Mouse (Mus musculus) heart, adult 2 months (tissue): ENCODE data around the gene Gns. TPM values are rescaled to one million over a fixed set of nuclear protein-coding genes. Genes with fewer than 3 reads are reported as not detected.
A peak's percentile ranks its signal among the peaks of the same experiment; 100 is the strongest.

Experiments used
- DNase-seq, 2 experiments: peaks; one replicate each; pipeline ENCODE4 v3.0.0; 2021
- H3K27ac ChIP-seq: fragments of 200-600 bp; 2 replicates; pipeline ENCODE4 v1.8.1; 2022
- H3K27me3 ChIP-seq: fragments of 200-500 bp; 2 replicates; pipeline ENCODE4 v1.6.1; 2012; ENCODE audit warnings: mild to moderate bottlenecking, low read length, inconsistent platforms, mixed read lengths; ENCODE audit not compliant: control insufficient read depth, insufficient read depth
- H3K36me3 ChIP-seq: fragments of 200-500 bp; 2 replicates; pipeline ENCODE4 v1.6.1; 2012; ENCODE audit warnings: low read length, inconsistent platforms; ENCODE audit not compliant: control insufficient read depth, insufficient read depth
- H3K4me1 ChIP-seq: fragments of 200-500 bp; 2 replicates; pipeline ENCODE4 v1.6.1; 2011; ENCODE audit warnings: low read length; ENCODE audit not compliant: control insufficient read depth, insufficient read depth
- H3K4me3 ChIP-seq: fragments of 200-600 bp; 2 replicates; pipeline ENCODE4 v1.8.1; 2022
- H3K79me2 ChIP-seq: fragments of 200-500 bp; replicated peaks from 2 replicates; pipeline ENCODE4 v1.6.1; 2012; ENCODE audit warnings: mild to moderate bottlenecking, inconsistent platforms, low read length, moderate library complexity, mixed read lengths; ENCODE audit not compliant: control insufficient read depth, insufficient read depth
- H3K9ac ChIP-seq: fragments of 200-500 bp; 2 replicates; pipeline ENCODE4 v1.6.1; 2012; ENCODE audit warnings: low read depth, mild to moderate bottlenecking, control low read depth, inconsistent platforms, low read length, mixed read lengths
- CTCF ChIP-seq: fragments of 200-600 bp; IDR thresholded peaks from 2 replicates; pipeline ENCODE4 v1.8.1; 2022; ENCODE audit warnings: antibody characterized with exemption, mild to moderate bottlenecking, moderate library complexity
- EP300 ChIP-seq: fragments of 200-500 bp; IDR thresholded peaks from 2 replicates; pipeline ENCODE4 v1.6.1; 2011; ENCODE audit warnings: low read depth, low read length, control low read depth; ENCODE audit not compliant: insufficient read depth
- POLR2A ChIP-seq: fragments of 200-500 bp; IDR thresholded peaks from 2 replicates; pipeline ENCODE4 v1.6.1; 2011; ENCODE audit warnings: mild to moderate bottlenecking, low read depth, low read length, control low read depth; ENCODE audit not compliant: insufficient read depth
- WGBS: fragments of 180-500 bp; shearing (Covaris S2); methylation state at CpG from one replicate; pipeline ENCODE4 v1.1.7; 2018; 5-methylcytosine and 5-hydroxymethylcytosine counted together
- intact Hi-C: fragments of 180-260 bp; cut with DNase I; formaldehyde crosslinking; loops from one replicate; pipeline ENCODE4 v1.15.1; 2025
- polyA plus RNA-seq: library from polyadenylated mRNA; depleted of rRNA; stranded (reverse); fragments of >200 nt; gene quantifications from 2 replicates; pipeline ENCODE4 v1.2.3, GENCODE M21; 2012
- total RNA-seq, 2 experiments: library from RNA; stranded (reverse); gene quantifications; 2 replicates each; pipeline ENCODE4 v1.2.3; 2021

Gns gene
- total and polyA plus RNA-seq, 3 experiments = 45.5 to 92.2 (median 82.1) TPM

DNA sequence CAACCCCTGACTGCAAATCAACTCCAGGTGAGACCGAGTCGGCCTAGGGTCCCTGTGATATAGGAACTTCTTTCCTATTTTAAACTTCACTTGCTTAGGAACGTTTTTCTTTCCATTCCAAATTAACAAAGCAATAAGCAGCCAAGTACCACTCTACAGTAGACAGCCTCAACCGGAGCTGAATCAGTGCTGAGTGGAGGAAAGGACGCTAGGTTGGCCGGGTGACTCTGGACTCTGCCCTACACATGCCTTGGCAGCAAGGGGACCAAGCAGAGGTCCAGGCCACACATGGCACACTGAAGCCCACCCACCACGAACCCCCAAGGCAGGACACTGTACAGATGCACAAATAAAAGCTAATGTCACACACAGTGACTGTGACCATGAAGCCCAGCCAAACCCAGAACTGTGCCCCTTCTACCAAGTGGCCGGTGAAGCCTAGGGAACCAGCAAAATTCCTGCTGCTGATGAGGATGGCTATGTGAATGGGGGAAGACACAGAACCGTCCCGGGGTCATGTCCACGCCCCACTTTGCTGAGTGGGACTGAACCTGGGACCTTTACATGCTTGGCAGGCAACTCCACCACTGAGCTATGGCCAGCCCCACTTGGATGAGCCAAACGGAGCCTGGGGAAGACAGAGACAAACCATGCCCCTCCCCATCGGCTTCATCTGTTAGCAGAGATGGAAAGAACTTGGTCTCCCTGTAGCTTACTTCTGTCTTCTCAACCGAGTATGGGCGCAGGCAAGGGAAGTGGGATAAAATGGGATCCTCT is 66.1 kb downstream of the Gns start:
- Histone ChIP-seq H3K4me1 (peaks cover 47% of the 10 kb centered on the region), H3K4me3 (peak overlapping the region; percentile 35), H3K79me2 (peaks cover 5% of the 10 kb centered on the region), H3K36me3 (peaks cover 7% of the 10 kb centered on the region; the same call in 1 of the 2 replicates), H3K27me3 (no peaks in the 10 kb centered on the region), H3K27ac (peak overlapping the region; percentile 93), H3K9ac (peak overlapping the region; percentile 63)
- TF ChIP-seq EP300 (no peak), POLR2A (no peak), CTCF (no peak)
- no peak for DNase-seq
- WGBS = 34% methylated on average over 15 of the region's 15 CpGs
- intact Hi-C loops = loop anchor here (1.0 kb wide), 2 partner anchors 8 to 45 kb away; partner anchors contain the start of gene Rassf3

GRCm38 (mm10) chr10:121432041-121432634 is 67.2 kb downstream of the Gns start:
- H3K4me3 ChIP-seq = 0 out of 2 replicates have a peak overlapping the region, but pooled peaks have one; percentile 1
- TF ChIP-seq CTCF = no peak
- WGBS = 16% methylated on average over 12 of the region's 12 CpGs

GRCm38 (mm10) chr10:121432635-121433280 is 67.9 kb downstream of the Gns start:
- Histone ChIP-seq H3K79me2 (peaks cover 5% of the 10 kb centered on the region), H3K9ac (peak overlapping the region; percentile 53), H3K4me3 (peak overlapping the region; percentile 5), H3K36me3 (peaks cover 7% of the 10 kb centered on the region; the same call in 1 of the 2 replicates), H3K27me3 (no peaks in the 10 kb centered on the region), H3K4me1 (peaks cover 42% of the 10 kb centered on the region), H3K27ac (peak overlapping the region; percentile 93)
- intact Hi-C loops = no loop called here
- WGBS = 9% methylated on average over 16 of the region's 16 CpGs
- TF ChIP-seq CTCF (peak; percentile 15; the same call in 1 of the 2 replicates), POLR2A (no peak)
- peak; percentile 54 to 58 for DNase-seq

More at GRCm38 (mm10) chr10:121432041-121432634, 67.2 kb downstream of the Gns start:
- intact Hi-C loops = no loop called here
- Histone ChIP-seq H3K36me3 (peaks cover 7% of the 10 kb centered on the region; the same call in 1 of the 2 replicates), H3K9ac (peak overlapping the region; percentile 60), H3K4me1 (peaks cover 46% of the 10 kb centered on the region), H3K27ac (peak overlapping the region; percentile 93), H3K27me3 (no peaks in the 10 kb centered on the region), H3K79me2 (peaks cover 5% of the 10 kb centered on the region)
- peak in 1 of 2 experiments; percentile 62 for DNase-seq

DNA sequence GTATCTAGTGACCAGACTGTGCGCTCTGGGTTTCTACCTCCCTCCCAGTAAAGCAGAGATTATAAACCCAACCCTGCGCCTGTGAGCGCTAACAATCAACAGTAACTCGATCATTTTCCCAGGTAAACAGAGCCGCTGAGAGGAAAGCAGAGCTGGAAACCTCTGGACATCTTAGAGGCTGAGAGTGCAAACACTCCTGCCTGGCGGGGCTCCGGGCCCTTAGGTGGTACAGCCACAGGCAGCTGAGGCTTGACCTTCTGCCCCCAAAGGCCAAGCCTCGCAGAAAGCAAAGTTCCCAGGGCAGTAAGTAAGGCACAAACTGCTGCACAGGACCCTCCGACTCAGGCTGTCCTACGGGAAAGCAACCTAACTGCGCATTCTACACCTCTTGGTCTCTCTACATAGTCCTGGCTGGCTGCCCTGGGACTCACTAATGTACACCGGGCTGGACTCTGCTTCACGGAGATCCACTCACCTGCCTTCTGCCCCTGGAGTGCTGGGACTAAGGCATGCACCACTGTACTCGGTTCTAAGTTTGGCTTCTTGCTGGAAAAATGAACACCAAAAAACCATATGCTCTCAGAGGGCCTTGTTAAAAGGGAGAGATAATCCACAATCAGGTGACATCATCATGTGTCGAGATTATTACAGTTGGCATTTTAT is 69.7 kb downstream of the Gns start:
- Histone ChIP-seq H3K9ac (peak overlapping the region; percentile 24), H3K4me1 (peaks cover 41% of the 10 kb centered on the region), H3K27ac (peak overlapping the region; percentile 93), H3K4me3 (no peak overlapping the region), H3K27me3 (no peaks in the 10 kb centered on the region), H3K79me2 (peaks cover 5% of the 10 kb centered on the region), H3K36me3 (peaks cover 7% of the 10 kb centered on the region; the same call in 1 of the 2 replicates)
- intact Hi-C loops = no loop called here
- WGBS = 73% methylated on average over 15 of the region's 15 CpGs
- TF ChIP-seq POLR2A (no peak), EP300 (no peak), CTCF (no peak)
- no peak for DNase-seq

DNA sequence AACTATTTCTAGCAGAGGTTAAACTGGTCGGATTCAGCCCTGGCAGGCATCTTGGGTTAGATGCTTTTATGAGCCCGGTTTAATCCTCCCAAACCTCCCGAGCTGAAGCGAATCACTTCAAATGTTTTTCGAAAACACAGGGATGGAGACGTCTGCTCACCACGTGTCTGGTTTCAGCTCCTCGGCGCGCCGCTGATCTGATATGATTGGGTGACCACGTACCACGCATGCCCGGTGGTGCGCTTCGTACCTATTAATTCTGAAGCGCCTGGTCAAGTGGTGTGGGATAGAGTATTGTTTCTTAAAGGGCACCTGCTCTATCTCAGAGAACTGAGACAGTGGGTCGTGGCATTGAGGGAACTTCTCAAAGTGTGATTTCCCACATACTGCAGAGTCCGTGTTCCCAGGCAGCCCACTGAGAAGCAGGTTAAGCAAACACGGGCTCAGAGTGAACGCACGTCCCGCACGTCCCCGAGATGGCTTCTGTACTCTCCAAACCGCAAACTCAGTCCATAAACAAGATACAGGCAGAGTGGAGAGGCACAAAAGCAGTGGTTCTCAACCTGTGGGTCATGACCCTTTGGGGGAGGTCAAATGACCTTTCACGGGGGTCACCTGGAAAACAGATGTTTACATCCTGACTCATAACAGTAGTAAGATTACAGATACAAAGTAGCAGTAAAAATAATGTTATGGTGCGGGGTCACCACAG is 70.8 kb downstream of the Gns start:
- Histone ChIP-seq H3K27ac (peak overlapping the region; percentile 93), H3K27me3 (no peaks in the 10 kb centered on the region), H3K4me1 (peaks cover 41% of the 10 kb centered on the region), H3K36me3 (peaks cover 9% of the 10 kb centered on the region; the same call in 1 of the 2 replicates), H3K79me2 (peaks cover 5% of the 10 kb centered on the region), H3K9ac (peak overlapping the region; percentile 38; the same call in 1 of the 2 replicates), H3K4me3 (no peak overlapping the region)
- 62% methylated on average over 28 of the region's 28 CpGs for WGBS
- TF ChIP-seq POLR2A (no peak), CTCF (no peak), EP300 (no peak)
- intact Hi-C loops = no loop called here
- DNase-seq = no peak
